Mouse (Mus musculus): Measurements from ENCODE around the gene Agk.

The Agk gene

GRCm38 (mm10) chr6:40413565-40413964 is 88.6 kb downstream of the Agk start:
- no peak for DNase-seq

- no peak for DNase-seq
Measured at GRCm38 (mm10) chr6:40415799-40416198, 90.8 kb downstream of the Agk start.

- DNase-seq = no peak
Measured at GRCm38 (mm10) chr6:40418386-40418785, 93.4 kb downstream of the Agk start.

GRCm38 (mm10) chr6:40421099-40421498 is 96.1 kb downstream of the Agk start:
- no peak for DNase-seq

- no peak for DNase-seq
Measured at GRCm38 (mm10) chr6:40423013-40423412, 98.0 kb downstream of the Agk start.

GRCm38 (mm10) chr6:40423774-40424173 is 98.8 kb downstream of the Agk start:
- peak in 1 of 2 experiments; percentile 70 for DNase-seq

GRCm38 (mm10) chr6:40427441-40427840 is 102.5 kb downstream of the Agk start:
- DNase-seq = no peak

GRCm38 (mm10) chr6:40428696-40429095 is 103.7 kb downstream of the Agk start:
- no peak for DNase-seq

- no peak for DNase-seq
Measured at GRCm38 (mm10) chr6:40429521-40429931, 104.6 kb downstream of the Agk start.

GRCm38 (mm10) chr6:40430251-40430650 is 105.3 kb downstream of the Agk start:
- DNase-seq = peak in 1 of 2 experiments; percentile 26

- no peak for DNase-seq
Measured at GRCm38 (mm10) chr6:40430878-40431277, 105.9 kb downstream of the Agk start.

GRCm38 (mm10) chr6:40431356-40431755 is 106.4 kb downstream of the Agk start:
- DNase-seq = no peak

- no peak for DNase-seq
Measured at GRCm38 (mm10) chr6:40431812-40432211, 106.8 kb downstream of the Agk start.

GRCm38 (mm10) chr6:40432346-40433275 is 107.6 kb downstream of the Agk start:
- DNase-seq = no peak

GRCm38 (mm10) chr6:40434697-40435096 is 109.7 kb downstream of the Agk start:
- no peak for DNase-seq

- DNase-seq = peak; percentile 22 to 39
Measured at GRCm38 (mm10) chr6:40435151-40436046, 110.4 kb downstream of the Agk start.

GRCm38 (mm10) chr6:40436047-40436483 is 111.1 kb downstream of the Agk start, which contains the start of gene E330009J07Rik:
Gene E330009J07Rik (minus strand): TSS chr6:40436135.
- DNase-seq = peak; percentile 69 to 89

- DNase-seq = no peak
Measured at GRCm38 (mm10) chr6:40438936-40439335, 114.0 kb downstream of the Agk start, which contains the start of gene Wee2. Gene Wee2 (plus strand): TSS chr6:40439088.

- DNase-seq = no peak
Measured at GRCm38 (mm10) chr6:40439731-40440130, 114.8 kb downstream of the Agk start.

- no peak for DNase-seq
Measured at GRCm38 (mm10) chr6:40441276-40441675, 116.3 kb downstream of the Agk start.

GRCm38 (mm10) chr6:40441755-40442154 is 116.8 kb downstream of the Agk start:
- peak in 1 of 2 experiments; percentile 23 for DNase-seq

- DNase-seq = no peak
Measured at GRCm38 (mm10) chr6:40443281-40443928, 118.4 kb downstream of the Agk start.

Measured in spleen, adult 18-20 months (tissue).